Mouse (Mus musculus) MEL (cell line): ENCODE measurements at regions not wholly inside any gene's neighbourhood (a gene's known extent, or its start where the extent isn't known, plus 50 kb on each side); places are given as distances from the start of the nearest gene placed in this dataset.

Source experiments
- DNase-seq: peaks from one replicate; pipeline ENCODE4 v3.0.0; 2011; ENCODE audit warnings: low read depth, low spot score
- H3K27ac ChIP-seq: 2 replicates; pipeline ENCODE4 v1.5.1; 2012; ENCODE audit warnings: low read depth, mild to moderate bottlenecking, control low read depth, low read length, moderate library complexity; ENCODE audit not compliant: control insufficient read depth
- H3K27me3 ChIP-seq, 2 experiments: fragments of 150-350 bp in 1 of 2; sonication (generic) in 1 of 2; 2 replicates each; pipeline ENCODE4 v1.6.1; 2012; ENCODE audit warnings: low read length in 2 of 2, mild to moderate bottlenecking in 2 of 2, improper control_type of control experiment in 1 of 2, moderate library complexity in 1 of 2; ENCODE audit not compliant: insufficient read depth in 2 of 2, control insufficient read depth in 1 of 2
- H3K36me3 ChIP-seq, 2 experiments: 2 replicates each; pipeline ENCODE4 v1.6.1; 2012 to 2014; ENCODE audit warnings: low read length in 2 of 2, improper control_type of control experiment in 1 of 2, inconsistent platforms in 1 of 2, mild to moderate bottlenecking in 1 of 2; ENCODE audit not compliant: insufficient read depth in 2 of 2, control insufficient read depth in 1 of 2
- H3K4me1 ChIP-seq, 2 experiments: fragments of 150-350 bp in 1 of 2; sonication (generic) in 1 of 2; 2 replicates each; pipeline ENCODE4 v1.6.1; 2012; ENCODE audit warnings: low read length in 2 of 2, improper control_type of control experiment in 1 of 2, mild to moderate bottlenecking in 1 of 2; ENCODE audit not compliant: insufficient read depth in 2 of 2, control insufficient read depth in 1 of 2
- H3K4me3 ChIP-seq, 2 experiments: fragments of 150-350 bp in 1 of 2; sonication (generic) in 1 of 2; 2 replicates each; pipeline ENCODE4 v1.5.1; 2012; ENCODE audit warnings: low read depth in 2 of 2, low read length in 2 of 2, mild to moderate bottlenecking in 2 of 2, moderate library complexity in 2 of 2, control low read depth in 1 of 2, improper control_type of control experiment in 1 of 2; ENCODE audit not compliant: control insufficient read depth in 1 of 2, insufficient read depth in 1 of 2
- H3K79me2 ChIP-seq: 2 replicates; pipeline ENCODE4 v1.6.1; 2012; ENCODE audit warnings: mild to moderate bottlenecking, low read length, moderate library complexity; ENCODE audit not compliant: control insufficient read depth, poor library complexity, insufficient read depth
- H3K9ac ChIP-seq: 2 replicates; pipeline ENCODE4 v1.6.1; 2012; ENCODE audit warnings: low read depth, mild to moderate bottlenecking, control low read depth, low read length, moderate library complexity; ENCODE audit not compliant: control insufficient read depth, poor library complexity, severe bottlenecking
- H3K9me3 ChIP-seq: fragments of 150-350 bp; sonication (generic); replicated peaks from 2 replicates; pipeline ENCODE4 v1.6.1; 2012; ENCODE audit warnings: mild to moderate bottlenecking, low read length, improper control_type of control experiment, moderate library complexity; ENCODE audit not compliant: insufficient read depth
- BHLHE40 ChIP-seq: IDR thresholded peaks from 2 replicates; pipeline ENCODE4 v1.6.1; 2012; ENCODE audit warnings: low read depth, mild to moderate bottlenecking, inconsistent platforms, low read length, improper control_type of control experiment, borderline replicate concordance
- CHD1 ChIP-seq: IDR thresholded peaks from 2 replicates; pipeline ENCODE4 v1.6.1; 2012; ENCODE audit warnings: low read depth, mild to moderate bottlenecking, inconsistent platforms, low read length, improper control_type of control experiment
- E2F4 ChIP-seq: IDR thresholded peaks from 2 replicates; pipeline ENCODE4 v1.6.1; 2011; ENCODE audit warnings: low read depth, low read length, improper control_type of control experiment, borderline replicate concordance
- EP300 ChIP-seq, 2 experiments: IDR thresholded peaks; 2 replicates each; pipeline ENCODE4 v1.6.1; 2011; ENCODE audit warnings: improper control_type of control experiment in 2 of 2, low read length in 2 of 2, low read depth in 1 of 2, mild to moderate bottlenecking in 1 of 2
- GABPA ChIP-seq: IDR thresholded peaks from 2 replicates; pipeline ENCODE4 v1.6.1; 2012; ENCODE audit warnings: low read depth, mild to moderate bottlenecking, inconsistent platforms, low read length, improper control_type of control experiment, moderate library complexity
- GATA1 ChIP-seq: IDR thresholded peaks from 2 replicates; pipeline ENCODE4 v1.6.1; 2011; ENCODE audit warnings: low read depth, low read length, improper control_type of control experiment
- HCFC1 ChIP-seq: IDR thresholded peaks from 2 replicates; pipeline ENCODE4 v1.6.1; 2012; ENCODE audit warnings: low read depth, mild to moderate bottlenecking, inconsistent platforms, low read length, improper control_type of control experiment, moderate library complexity
- KAT2A ChIP-seq: conservative IDR thresholded peaks from 2 replicates; pipeline ENCODE4 v1.6.1; 2012; ENCODE audit warnings: low read depth, low read length, improper control_type of control experiment, inconsistent platforms
- MAFK ChIP-seq: IDR thresholded peaks from 2 replicates; pipeline ENCODE4 v1.6.1; 2011; ENCODE audit warnings: low read depth, mild to moderate bottlenecking, low read length, improper control_type of control experiment, borderline replicate concordance
- MAX ChIP-seq: IDR thresholded peaks from 2 replicates; pipeline ENCODE4 v1.6.1; 2011; ENCODE audit warnings: low read length, improper control_type of control experiment
- MAZ ChIP-seq: IDR thresholded peaks from 2 replicates; pipeline ENCODE4 v1.6.1; 2012; ENCODE audit warnings: low read depth, mild to moderate bottlenecking, inconsistent platforms, low read length, improper control_type of control experiment
- MEF2A ChIP-seq: IDR thresholded peaks from 2 replicates; pipeline ENCODE4 v1.6.1; 2014; ENCODE audit warnings: low read depth, mild to moderate bottlenecking, inconsistent platforms, low read length, improper control_type of control experiment; ENCODE audit not compliant: poor library complexity, insufficient replicate concordance, severe bottlenecking; ENCODE audit errors: extremely low read depth
- MXI1 ChIP-seq: IDR thresholded peaks from 2 replicates; pipeline ENCODE4 v1.6.1; 2011; ENCODE audit warnings: mild to moderate bottlenecking, low read depth, low read length, improper control_type of control experiment
- MYB ChIP-seq: IDR thresholded peaks from 2 replicates; pipeline ENCODE4 v1.6.1; 2011; ENCODE audit warnings: mild to moderate bottlenecking, low read depth, low read length, improper control_type of control experiment
- MYC ChIP-seq: IDR thresholded peaks from 2 replicates; pipeline ENCODE4 v1.6.1; 2011; ENCODE audit warnings: low read depth, mild to moderate bottlenecking, low read length, improper control_type of control experiment, moderate library complexity
- NELFE ChIP-seq: IDR thresholded peaks from 2 replicates; pipeline ENCODE4 v1.6.1; 2011; ENCODE audit warnings: low read depth, low read length, improper control_type of control experiment
- NRF1 ChIP-seq: IDR thresholded peaks from 2 replicates; pipeline ENCODE4 v1.6.1; 2014; ENCODE audit warnings: low read depth, mild to moderate bottlenecking, inconsistent platforms, low read length, improper control_type of control experiment, moderate library complexity; ENCODE audit not compliant: poor library complexity, insufficient read depth, severe bottlenecking
- POLR2A ChIP-seq, 2 experiments: IDR thresholded peaks; 2 replicates each; pipeline ENCODE4 v1.6.1; 2011 to 2012; ENCODE audit warnings: low read length in 2 of 2, mild to moderate bottlenecking in 2 of 2, control low read depth in 1 of 2, improper control_type of control experiment in 1 of 2, low read depth in 1 of 2, moderate library complexity in 1 of 2; ENCODE audit not compliant: control insufficient read depth in 1 of 2, insufficient read depth in 1 of 2, poor library complexity in 1 of 2
- POLR2AphosphoS2 ChIP-seq: IDR thresholded peaks from 2 replicates; pipeline ENCODE4 v1.6.1; 2011; ENCODE audit warnings: low read length, improper control_type of control experiment
- RAD21 ChIP-seq: IDR thresholded peaks from 2 replicates; pipeline ENCODE4 v1.6.1; 2011; ENCODE audit warnings: mild to moderate bottlenecking, low read depth, low read length, improper control_type of control experiment
- RCOR1 ChIP-seq: IDR thresholded peaks from 2 replicates; pipeline ENCODE4 v1.6.1; 2012; ENCODE audit warnings: low read depth, mild to moderate bottlenecking, inconsistent platforms, low read length, improper control_type of control experiment
- TAL1 ChIP-seq: IDR thresholded peaks from 2 replicates; pipeline ENCODE4 v1.6.1; 2012; ENCODE audit warnings: mild to moderate bottlenecking, inconsistent platforms, low read length, moderate library complexity, mixed read lengths
- TCF12 ChIP-seq: IDR thresholded peaks from 2 replicates; pipeline ENCODE4 v1.6.1; 2014; ENCODE audit warnings: low read depth, mild to moderate bottlenecking, inconsistent platforms, low read length, improper control_type of control experiment, moderate library complexity
- UBTF ChIP-seq: IDR thresholded peaks from 2 replicates; pipeline ENCODE4 v1.6.1; 2012; ENCODE audit warnings: low read depth, mild to moderate bottlenecking, inconsistent platforms, low read length, improper control_type of control experiment, moderate library complexity, borderline replicate concordance; ENCODE audit not compliant: insufficient read depth
- ZKSCAN1 ChIP-seq: IDR thresholded peaks from 2 replicates; pipeline ENCODE4 v1.6.1; 2012; ENCODE audit warnings: low read depth, mild to moderate bottlenecking, inconsistent platforms, low read length, improper control_type of control experiment, moderate library complexity
- ZMIZ1 ChIP-seq: IDR thresholded peaks from 2 replicates; pipeline ENCODE4 v1.6.1; 2012; ENCODE audit warnings: low read depth, mild to moderate bottlenecking, inconsistent platforms, low read length, improper control_type of control experiment, moderate library complexity

GRCm38 (mm10) chr1:185655461-185655860 is 200.8 kb downstream of the Slc30a10 start:
- Histone ChIP-seq H3K4me1 (no peaks in the 10 kb centered on the region), H3K9me3 (no peaks in the 10 kb centered on the region), H3K79me2 (no peaks in the 10 kb centered on the region), H3K4me3 (no peak overlapping the region), H3K27me3 (no peaks in the 10 kb centered on the region), H3K9ac (no peak overlapping the region), H3K27ac (no peak overlapping the region), H3K36me3 (no peaks in the 10 kb centered on the region)
- DNase-seq = no peak
- TF ChIP-seq ZMIZ1 = no peak
- no peak for TF ChIP-seq MEF2A
- TF ChIP-seq CHD1 = no peak
- no peak for TF ChIP-seq MAX
- no peak for TF ChIP-seq GATA1
- no peak for TF ChIP-seq MYC
- no peak for TF ChIP-seq GABPA
- TF ChIP-seq E2F4 = no peak
- TF ChIP-seq MXI1 = no peak
- no peak for TF ChIP-seq NELFE
- no peak for TF ChIP-seq EP300 (IDR thresholded peaks at IDR 0.05; ENCODE audit: low read depth in 1 of 2, low read length in 2 of 2)
- TF ChIP-seq MAFK = no peak
- no peak for TF ChIP-seq BHLHE40
- TF ChIP-seq HCFC1 = no peak
- no peak for TF ChIP-seq RCOR1
- no peak for TF ChIP-seq RAD21
- TF ChIP-seq POLR2AphosphoS2 = no peak

- H3K9me3 ChIP-seq = no peaks in the 10 kb centered on the region
- H3K4me3 ChIP-seq = no peak overlapping the region
- H3K27me3 ChIP-seq = no peaks in the 10 kb centered on the region
- H3K9ac ChIP-seq = no peak overlapping the region
- no peaks in the 10 kb centered on the region for H3K79me2 ChIP-seq
- no peak for TF ChIP-seq UBTF
- TF ChIP-seq KAT2A = no peak
- no peak for TF ChIP-seq MAZ
- no peak for TF ChIP-seq POLR2AphosphoS2
- no peak for TF ChIP-seq TAL1
- no peak for TF ChIP-seq ZMIZ1
- no peak for TF ChIP-seq NRF1
- no peak for TF ChIP-seq RAD21
- TF ChIP-seq POLR2A (IDR thresholded peaks at IDR 0.05; ENCODE audit: control insufficient read depth in 1 of 2, insufficient read depth in 1 of 2, low read depth in 1 of 2, low read length in 2 of 2, poor library complexity in 1 of 2) = no peak
- TF ChIP-seq ZKSCAN1 = no peak
- TF ChIP-seq MXI1 = no peak
- TF ChIP-seq TCF12 = no peak
- no peak for TF ChIP-seq GABPA
- TF ChIP-seq MYC = no peak
- TF ChIP-seq MYB = no peak
- TF ChIP-seq RCOR1 = no peak
- TF ChIP-seq, all 39 proteins: peak for 0
- Histone ChIP-seq H3K4me1 (no peaks in the 10 kb centered on the region), H3K27ac (no peak overlapping the region), H3K36me3 (no peaks in the 10 kb centered on the region)
- DNase-seq = no peak
Observed at GRCm38 (mm10) chr1:185657286-185657685, 202.6 kb downstream of the Slc30a10 start.
